Comparison of ENCODE assay signal across 19 mouse cellular contexts in genomic region chr15:3297615-3298014, GRCm38 (mm10). TPM values are rescaled to one million over a fixed set of nuclear protein-coding genes. Genes with fewer than 3 reads are reported as not detected.
"Had no signal": no experiment of that assay in that cellular context is flagged by ENCODE, and none has a peak within 500 bp of the region (broad histone marks: within the 10 kb centered on the region; RNA-seq: fewer than 3 reads in every experiment).

No protein-coding gene starts in this region.

- H3K4me3 ChIP-seq: megakaryocyte, embryonic 14.5 days; midbrain, embryonic 13.5 days; midbrain, embryonic 15.5 days; neural tube, embryonic 12.5 days; stomach, embryonic 15.5 days had no signal

- DNase-seq: lung, adult 18-20 months; lung, embryonic 14.5 days; lung, postnatal 10 days; lung, postnatal 36 days; right cerebral cortex, postnatal 14 days; thymus, adult 2 months; thymus, postnatal 25 days; thymus, postnatal 4 days had no signal

- H3K4me1 ChIP-seq: megakaryocyte, embryonic 14.5 days; midbrain, embryonic 13.5 days; midbrain, embryonic 15.5 days; neural tube, embryonic 12.5 days; stomach, embryonic 15.5 days had no signal

- H3K9me3 ChIP-seq: megakaryocyte, embryonic 14.5 days; midbrain, embryonic 13.5 days; midbrain, embryonic 15.5 days; neural tube, embryonic 12.5 days; stomach, embryonic 15.5 days had no signal

- H3K4me2 ChIP-seq: lung, embryonic 14.5 days; midbrain, embryonic 11.5 days; midbrain, embryonic 13.5 days; midbrain, embryonic 15.5 days; neural tube, embryonic 12.5 days; stomach, embryonic 15.5 days had no signal

- H3K9ac ChIP-seq: lung, embryonic 14.5 days; midbrain, embryonic 13.5 days; midbrain, embryonic 15.5 days; neural tube, embryonic 12.5 days; stomach, embryonic 15.5 days had no signal

- H3K27ac ChIP-seq: macrophage; midbrain, embryonic 13.5 days; midbrain, embryonic 15.5 days; neural tube, embryonic 12.5 days; stomach, embryonic 15.5 days; stomach, postnatal 0 days had no signal

- H3K36me3 ChIP-seq: midbrain, embryonic 13.5 days; midbrain, embryonic 15.5 days; neural tube, embryonic 12.5 days; stomach, embryonic 15.5 days had no signal

- H3K27me3 ChIP-seq: megakaryocyte, embryonic 14.5 days; midbrain, embryonic 13.5 days; midbrain, embryonic 15.5 days; neural tube, embryonic 12.5 days; stomach, embryonic 15.5 days had no signal

RNA-seq across cellular contexts. Expression of gene Ccdc152, which starts 5.7 kb away (rescaled TPM):
- total RNA-seq: megakaryocyte progenitor cell, adult 5-6 weeks; midbrain, postnatal 0 days had no signal
- polyA plus RNA-seq: neural tube, embryonic 14.5 days had no signal
